Mouse (Mus musculus) kidney, embryonic 16.5 days (tissue): ENCODE measurements around the gene Nfatc4. TPM values are rescaled to one million over a fixed set of nuclear protein-coding genes. Genes with fewer than 3 reads are reported as not detected.

ENCODE experiments used
- ATAC-seq: fragments of 200-750 bp; cut with Nextera tagmentation; 2 replicates; pipeline ENCODE4 v1.8.0; 2017; ENCODE audit warnings: moderate TSS enrichment; ENCODE audit not compliant: low FRiP score, low TSS enrichment
- H3K27ac ChIP-seq: fragments of 300-500 bp; sonication (generic); 2 replicates; pipeline ENCODE4 v1.5.1; 2014; ENCODE audit warnings: low read length
- H3K27me3 ChIP-seq: fragments of 300-500 bp; sonication (generic); 2 replicates; pipeline ENCODE4 v1.6.1; 2014; ENCODE audit warnings: low read length, control low read depth, mixed read lengths; ENCODE audit not compliant: insufficient read depth
- H3K36me3 ChIP-seq: fragments of 300-500 bp; sonication (generic); 2 replicates; pipeline ENCODE4 v1.6.1; 2014; ENCODE audit warnings: low read length, control low read depth, mixed read lengths; ENCODE audit not compliant: insufficient read depth
- H3K4me1 ChIP-seq: fragments of 300-500 bp; sonication (generic); 2 replicates; pipeline ENCODE4 v1.6.1; 2014; ENCODE audit warnings: low read length, control low read depth, mixed read lengths; ENCODE audit not compliant: insufficient read depth
- H3K4me2 ChIP-seq: fragments of 300-500 bp; sonication (generic); replicated peaks from 2 replicates; pipeline ENCODE4 v1.6.1; 2014; ENCODE audit warnings: low read depth, low read length
- H3K4me3 ChIP-seq: fragments of 300-500 bp; sonication (generic); 2 replicates; pipeline ENCODE4 v1.5.1; 2014; ENCODE audit warnings: mild to moderate bottlenecking, low read length
- H3K9ac ChIP-seq: fragments of 300-500 bp; sonication (generic); replicated peaks from 2 replicates; pipeline ENCODE4 v1.6.1; 2014; ENCODE audit warnings: low read length
- H3K9me3 ChIP-seq: fragments of 300-500 bp; sonication (generic); 2 replicates; pipeline ENCODE4 v1.6.1; 2016; ENCODE audit warnings: low read length, control low read depth
- whole genome bisulfite sequencing: fragments of 180-500 bp; shearing (Covaris S2); extraction: QIAGEN DNeasy Blood & Tissue Kit; methylation state at CpG from one replicate; pipeline ENCODE4 v1.1.7; 2014; 5-methylcytosine and 5-hydroxymethylcytosine counted together
- polyA plus RNA-seq: library from polyadenylated mRNA; unstranded; fragments of >200 nt; fragmentation: Nextera tagmentation; extraction: Ambion mirVana; gene quantifications from 2 replicates; pipeline ENCODE4 v1.2.1, GENCODE M21; 2015

Gene Nfatc4
- polyA plus RNA-seq, 1 experiment from 2014 or later = 38.7 TPM

DNA sequence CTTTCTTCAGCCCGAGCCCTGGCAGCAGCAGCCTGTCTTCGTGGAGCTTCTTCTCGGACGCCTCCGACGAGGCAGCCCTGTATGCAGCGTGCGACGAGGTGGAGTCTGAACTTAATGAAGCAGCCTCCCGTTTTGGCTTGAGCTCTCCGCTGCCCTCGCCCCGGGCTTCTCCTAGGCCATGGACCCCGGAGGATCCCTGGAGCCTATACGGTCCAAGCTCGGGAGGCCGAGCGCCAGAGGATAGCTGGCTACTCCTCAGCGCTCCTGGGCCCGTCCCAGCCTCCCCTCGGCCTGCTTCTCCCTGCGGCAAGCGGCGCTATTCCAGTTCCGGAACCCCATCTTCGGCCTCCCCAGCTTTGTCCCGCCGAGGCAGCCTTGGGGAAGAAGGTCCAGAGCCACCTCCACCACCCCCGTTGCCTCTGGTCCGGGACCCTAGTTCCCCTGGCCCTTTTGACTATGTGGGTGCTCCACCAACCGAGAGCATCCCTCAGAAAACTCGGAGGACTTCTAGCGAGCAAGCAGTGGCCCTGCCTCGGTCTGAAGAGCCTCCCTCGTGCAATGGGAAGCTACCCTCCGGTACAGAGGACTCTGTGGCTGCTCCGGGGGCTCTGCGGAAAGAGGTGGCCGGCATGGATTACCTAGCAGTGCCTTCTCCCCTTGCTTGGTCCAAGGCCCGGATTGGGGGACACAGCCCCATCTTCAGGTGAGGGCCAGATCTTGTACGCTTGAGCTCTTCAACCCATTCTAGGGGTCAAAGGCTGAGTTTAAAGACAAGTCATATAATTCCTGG is 3.8 kb downstream of the Nfatc4 start:
- peak overlapping the region; percentile 75 for H3K9ac ChIP-seq
- no peaks in the 10 kb centered on the region for H3K27me3 ChIP-seq
- H3K4me3 ChIP-seq = peak overlapping the region; percentile 53
- H3K4me2 ChIP-seq = peak overlapping the region; percentile 83
- H3K4me1 ChIP-seq = peaks cover 42% of the 10 kb centered on the region
- WGBS = 12% methylated on average over 41 of the region's 41 CpGs
- ATAC-seq = no peak
- no peaks in the 10 kb centered on the region for H3K9me3 ChIP-seq
- H3K36me3 ChIP-seq = 0 out of 2 replicates have a peak, but pooled peaks cover 6% of the 10 kb centered on the region
- H3K27ac ChIP-seq = peak overlapping the region; percentile 3; the same call in 1 of the 2 replicates

DNA sequence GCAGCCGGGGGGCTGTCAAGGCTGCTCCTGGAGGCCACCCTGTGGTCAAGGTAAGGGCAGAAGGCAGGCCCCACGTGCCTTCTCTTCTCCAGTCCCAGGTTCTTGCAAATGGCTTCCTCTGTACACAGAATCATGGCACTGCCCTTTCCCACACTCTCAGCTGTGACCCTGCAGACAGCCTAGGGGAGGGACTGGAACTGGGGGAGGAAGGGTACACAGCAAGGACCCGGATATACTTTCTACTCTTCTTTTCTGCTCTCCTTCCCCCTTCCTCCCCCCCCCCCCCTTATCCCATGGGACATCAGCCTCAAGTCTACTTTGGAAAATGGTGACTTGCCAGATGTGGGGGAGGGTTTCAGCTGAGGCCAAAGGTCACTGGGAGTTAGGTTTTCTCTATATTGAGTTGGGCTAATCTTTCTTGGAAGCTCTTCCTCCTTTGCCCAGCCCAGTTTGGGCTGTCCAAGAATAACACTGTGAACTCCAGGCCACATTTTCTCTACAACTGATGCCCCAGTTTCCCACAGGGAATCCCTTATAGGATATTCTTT is 5.8 kb downstream of the Nfatc4 start:
- ATAC-seq = no peak
- WGBS = 22% methylated on average over 3 of the region's 3 CpGs
- Histone ChIP-seq H3K4me3 (no peak overlapping the region), H3K27me3 (no peaks in the 10 kb centered on the region), H3K9me3 (no peaks in the 10 kb centered on the region), H3K36me3 (0 out of 2 replicates have a peak, but pooled peaks cover 13% of the 10 kb centered on the region), H3K27ac (peak overlapping the region; percentile 75), H3K9ac (0 out of 2 replicates have a peak overlapping the region, but pooled peaks have one; percentile 12), H3K4me2 (0 out of 2 replicates have a peak overlapping the region, but pooled peaks have one; percentile 14), H3K4me1 (peaks cover 35% of the 10 kb centered on the region)

DNA sequence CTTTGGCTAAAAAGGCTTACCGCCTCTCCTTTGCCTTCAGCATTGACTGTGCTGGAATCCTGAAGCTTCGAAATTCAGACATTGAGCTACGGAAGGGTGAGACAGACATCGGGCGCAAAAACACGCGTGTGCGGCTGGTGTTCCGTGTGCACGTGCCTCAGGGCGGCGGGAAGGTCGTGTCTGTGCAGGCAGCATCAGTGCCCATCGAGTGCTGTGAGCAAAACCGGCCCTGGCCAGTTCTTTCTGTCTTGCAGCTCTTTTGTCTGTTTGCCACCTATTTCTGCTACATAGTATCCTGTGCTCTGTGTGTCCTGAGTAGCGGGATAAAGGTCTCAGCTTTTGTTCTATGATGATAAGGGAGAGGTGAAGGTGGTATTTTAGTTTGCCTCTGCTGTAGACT is 6.9 kb downstream of the Nfatc4 start:
- Histone ChIP-seq H3K4me3 (no peak overlapping the region), H3K4me1 (peaks cover 35% of the 10 kb centered on the region), H3K9me3 (no peaks in the 10 kb centered on the region), H3K27me3 (no peaks in the 10 kb centered on the region), H3K27ac (no peak overlapping the region), H3K36me3 (0 out of 2 replicates have a peak, but pooled peaks cover 13% of the 10 kb centered on the region), H3K9ac (no peak overlapping the region), H3K4me2 (no peak overlapping the region)
- no peak for ATAC-seq
- WGBS = 92% methylated on average over 16 of the region's 16 CpGs

DNA sequence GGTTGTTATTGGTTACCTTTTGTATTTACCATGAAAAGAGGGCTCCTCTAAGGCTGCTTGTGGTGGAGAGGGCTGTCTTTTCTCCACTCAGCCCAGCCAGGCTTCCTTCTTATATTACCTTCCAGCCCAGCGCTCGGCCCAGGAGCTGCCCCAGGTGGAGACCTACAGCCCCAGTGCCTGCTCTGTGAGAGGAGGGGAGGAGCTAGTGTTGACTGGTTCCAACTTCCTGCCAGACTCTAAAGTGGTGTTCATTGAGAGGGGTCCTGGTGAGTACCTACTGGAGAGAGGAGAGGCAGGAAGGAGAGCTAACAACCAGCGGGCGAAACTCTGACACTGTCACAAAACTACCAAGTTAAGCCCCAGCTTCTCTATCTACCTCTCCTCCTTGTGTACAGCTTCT is 7.4 kb downstream of the Nfatc4 start:
- Histone ChIP-seq H3K27ac (no peak overlapping the region), H3K4me2 (no peak overlapping the region), H3K4me3 (no peak overlapping the region), H3K9ac (no peak overlapping the region), H3K36me3 (0 out of 2 replicates have a peak, but pooled peaks cover 13% of the 10 kb centered on the region), H3K27me3 (no peaks in the 10 kb centered on the region), H3K9me3 (no peaks in the 10 kb centered on the region), H3K4me1 (peaks cover 32% of the 10 kb centered on the region)
- WGBS = 71% methylated on average over 4 of the region's 4 CpGs
- ATAC-seq = no peak

DNA sequence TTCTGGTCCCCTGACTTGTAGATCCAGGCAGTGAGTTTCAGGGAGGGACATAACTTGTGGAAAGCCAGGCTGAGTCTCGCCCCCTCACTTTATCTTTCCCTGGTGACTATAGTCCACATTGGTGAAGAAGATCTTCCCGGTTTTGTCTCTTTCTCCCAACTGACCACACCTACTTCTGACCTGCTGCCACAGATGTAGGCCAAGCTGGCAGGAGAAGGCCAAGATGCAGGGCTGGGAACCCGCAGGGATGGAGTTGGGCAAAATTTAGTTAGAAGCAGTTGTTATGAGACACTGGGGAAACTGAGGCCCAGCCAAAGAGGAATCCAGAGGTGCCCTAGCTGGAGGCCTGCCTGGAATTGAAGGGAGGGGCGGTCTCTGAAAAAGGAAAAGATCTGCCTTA is 10.2 kb downstream of the Nfatc4 start:
- WGBS = 82% methylated on average over 4 of the region's 4 CpGs
- ATAC-seq = no peak
- Histone ChIP-seq H3K9me3 (no peaks in the 10 kb centered on the region), H3K27me3 (no peaks in the 10 kb centered on the region), H3K9ac (no peak overlapping the region), H3K36me3 (0 out of 2 replicates have a peak, but pooled peaks cover 13% of the 10 kb centered on the region), H3K4me3 (no peak overlapping the region), H3K4me2 (no peak overlapping the region), H3K4me1 (peaks cover 13% of the 10 kb centered on the region), H3K27ac (no peak overlapping the region)

DNA sequence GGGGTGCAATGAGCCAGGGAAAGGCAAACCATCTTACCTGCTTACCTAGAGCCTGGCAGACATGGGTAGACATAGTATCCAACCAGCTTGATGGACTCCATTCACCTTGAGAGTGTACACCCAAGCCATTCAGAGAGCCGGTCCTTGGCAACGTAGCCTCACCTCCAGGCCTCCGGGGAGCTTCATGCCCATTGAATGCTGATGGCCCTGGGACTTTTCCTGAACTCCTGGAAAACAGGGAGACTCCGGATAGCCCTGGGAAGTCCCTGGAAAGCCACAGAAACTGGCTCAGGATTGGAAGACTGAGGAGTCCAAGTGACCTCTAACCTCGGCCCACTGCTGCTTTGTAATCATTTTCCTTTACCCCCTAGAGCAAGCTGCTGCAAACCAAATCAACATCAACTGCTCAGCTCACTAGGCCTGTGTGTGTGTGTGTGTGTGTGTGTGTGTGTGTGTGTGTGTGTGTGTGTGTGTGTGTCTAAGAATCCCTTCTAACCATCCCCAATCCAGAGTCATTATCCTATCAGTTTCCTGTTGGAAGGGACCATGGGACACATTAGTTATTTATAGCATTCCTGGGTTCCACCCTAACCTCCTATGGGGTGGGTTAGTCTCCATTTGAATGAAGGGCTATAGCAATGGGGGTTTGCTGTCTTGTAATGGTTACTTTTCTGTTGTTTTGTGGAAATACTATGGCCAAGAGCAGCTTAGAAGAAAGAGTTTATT is 12.0 kb downstream of the Nfatc4 start:
- Histone ChIP-seq H3K4me2 (no peak overlapping the region), H3K4me1 (no peaks in the 10 kb centered on the region), H3K36me3 (0 out of 2 replicates have a peak, but pooled peaks cover 9% of the 10 kb centered on the region), H3K4me3 (no peak overlapping the region), H3K9ac (no peak overlapping the region), H3K9me3 (no peaks in the 10 kb centered on the region), H3K27ac (no peak overlapping the region), H3K27me3 (no peaks in the 10 kb centered on the region)
- WGBS = 81% methylated on average over 5 of the region's 5 CpGs
- no peak for ATAC-seq

DNA sequence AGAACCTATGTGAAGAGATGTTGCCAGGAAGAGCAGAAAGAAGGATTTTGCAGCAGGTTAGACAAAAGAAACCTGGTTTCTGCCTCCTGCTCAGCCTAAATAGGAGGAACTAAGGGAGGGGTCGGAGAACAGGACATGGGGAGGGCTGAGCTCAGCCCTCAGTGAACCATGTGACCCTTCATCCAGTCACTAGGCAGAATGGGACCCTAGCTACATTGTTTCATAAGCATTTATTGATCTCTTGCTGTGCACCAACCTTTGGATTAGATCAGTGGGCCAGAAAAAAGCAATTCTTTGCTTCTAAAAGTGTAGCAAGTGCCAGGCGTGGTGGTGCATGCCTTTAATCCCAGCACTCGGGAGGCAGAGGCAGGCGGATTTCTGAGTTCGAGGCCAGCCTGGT is 15.4 kb downstream of the Nfatc4 start:
- Histone ChIP-seq H3K4me3 (no peak overlapping the region), H3K36me3 (no peaks in the 10 kb centered on the region), H3K4me1 (no peaks in the 10 kb centered on the region), H3K27me3 (no peaks in the 10 kb centered on the region), H3K9ac (no peak overlapping the region), H3K4me2 (no peak overlapping the region), H3K27ac (no peak overlapping the region), H3K9me3 (no peaks in the 10 kb centered on the region)
- ATAC-seq = no peak
- WGBS = 87% methylated on average over 5 of the region's 5 CpGs

DNA sequence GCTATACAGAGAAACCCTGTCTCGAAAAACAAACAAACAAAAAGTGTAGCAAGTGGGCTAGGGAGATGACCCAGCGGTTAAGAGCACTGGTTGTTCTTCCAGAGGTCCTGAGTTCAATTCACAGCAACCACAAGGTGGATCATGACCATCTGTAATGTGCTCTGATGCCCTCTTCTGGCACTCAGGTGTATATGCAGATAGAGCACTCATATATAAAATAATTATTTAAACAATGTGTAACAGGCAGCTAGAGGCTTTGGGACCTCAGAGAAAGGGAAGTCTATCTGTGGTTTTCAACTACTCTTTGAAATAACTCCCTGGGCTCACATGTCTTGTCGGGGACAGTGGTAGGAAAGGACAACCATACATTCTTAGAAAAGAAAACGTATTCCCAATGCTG is 15.8 kb downstream of the Nfatc4 start:
- no peaks in the 10 kb centered on the region for H3K4me1 ChIP-seq
- H3K4me3 ChIP-seq = no peak overlapping the region
- no peak overlapping the region for H3K27ac ChIP-seq
- H3K9me3 ChIP-seq = no peaks in the 10 kb centered on the region
- no peaks in the 10 kb centered on the region for H3K36me3 ChIP-seq
- H3K4me2 ChIP-seq = no peak overlapping the region
- WGBS = 83% methylated on average over 4 of the region's 4 CpGs
- no peak for ATAC-seq
- no peak overlapping the region for H3K9ac ChIP-seq
- H3K27me3 ChIP-seq = no peaks in the 10 kb centered on the region

DNA sequence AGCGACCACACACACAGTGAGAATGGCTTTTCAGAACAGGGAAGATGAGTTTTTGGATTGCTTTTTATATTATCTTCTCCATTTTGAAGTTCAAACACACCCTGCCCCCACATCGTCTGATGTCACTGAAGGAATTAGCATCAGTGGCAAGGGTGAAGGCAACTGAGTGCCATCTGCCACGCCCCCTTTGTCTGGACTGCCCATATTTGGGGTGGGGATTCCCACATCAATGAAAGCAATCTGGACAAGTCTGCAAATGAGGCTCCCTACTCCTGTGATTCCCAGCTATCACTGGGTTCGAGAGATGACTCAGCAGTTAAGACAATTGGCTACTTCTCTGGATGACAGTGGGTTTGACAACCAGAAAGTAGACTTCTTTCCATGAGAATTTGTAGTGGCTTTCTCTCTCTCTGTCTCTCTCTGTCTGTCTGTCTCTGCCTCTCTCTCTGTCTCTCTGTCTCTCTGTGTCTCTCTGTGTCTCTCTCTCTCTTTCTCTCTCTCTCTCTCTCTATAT is 18.0 kb downstream of the Nfatc4 start:
- Histone ChIP-seq H3K4me2 (no peak overlapping the region), H3K27ac (no peak overlapping the region), H3K9me3 (no peaks in the 10 kb centered on the region), H3K9ac (no peak overlapping the region), H3K4me3 (no peak overlapping the region), H3K4me1 (no peaks in the 10 kb centered on the region), H3K36me3 (no peaks in the 10 kb centered on the region), H3K27me3 (no peaks in the 10 kb centered on the region)
- WGBS = 63% methylated on average over 4 of the region's 4 CpGs
- ATAC-seq = no peak
